Mouse (Mus musculus): ENCODE data around the gene Mup1. TPM values are rescaled to one million over a fixed set of nuclear protein-coding genes. Genes with fewer than 3 reads are reported as not detected.

The Mup1 gene
- 0.17 TPM in 1 of 2 replicates, not detected in the other for polyA plus RNA-seq (2012; rRNA removed; ENCODE audit: low replicate concordance)

GRCm38 (mm10) chr4:60501860-60502259, at the start of gene Mup1:
TSS of gene Mup1 (minus strand) at chr4:60501960.

Other genes starting within 250 kb of the Mup1 start
- gene Mup9, start 80.0 kb downstream of the Mup1 start, polyA plus RNA-seq (2012; rRNA removed; ENCODE audit: low replicate concordance): 0.27 TPM in 1 of 2 replicates, not detected in the other
- gene Mup10, start 80.2 kb upstream of the Mup1 start, polyA plus RNA-seq (2012; rRNA removed; ENCODE audit: low replicate concordance): 0.36 and 0.85 TPM in 2 replicates
- gene Mup11, start 160.5 kb upstream of the Mup1 start, polyA plus RNA-seq (2012; rRNA removed; ENCODE audit: low replicate concordance): not detected in 2 replicates
- not detected in 2 replicates for gene Mup12, start 239.4 kb upstream of the Mup1 start, polyA plus RNA-seq (2012; rRNA removed; ENCODE audit: low replicate concordance)